Mouse (Mus musculus): ENCODE measurements around the gene Creb5. TPM values are rescaled to one million over a fixed set of nuclear protein-coding genes. Genes with fewer than 3 reads are reported as not detected.

Gene Creb5
- polyA plus RNA-seq, 1 experiment from 2014 or later, result 11.7 TPM

DNA sequence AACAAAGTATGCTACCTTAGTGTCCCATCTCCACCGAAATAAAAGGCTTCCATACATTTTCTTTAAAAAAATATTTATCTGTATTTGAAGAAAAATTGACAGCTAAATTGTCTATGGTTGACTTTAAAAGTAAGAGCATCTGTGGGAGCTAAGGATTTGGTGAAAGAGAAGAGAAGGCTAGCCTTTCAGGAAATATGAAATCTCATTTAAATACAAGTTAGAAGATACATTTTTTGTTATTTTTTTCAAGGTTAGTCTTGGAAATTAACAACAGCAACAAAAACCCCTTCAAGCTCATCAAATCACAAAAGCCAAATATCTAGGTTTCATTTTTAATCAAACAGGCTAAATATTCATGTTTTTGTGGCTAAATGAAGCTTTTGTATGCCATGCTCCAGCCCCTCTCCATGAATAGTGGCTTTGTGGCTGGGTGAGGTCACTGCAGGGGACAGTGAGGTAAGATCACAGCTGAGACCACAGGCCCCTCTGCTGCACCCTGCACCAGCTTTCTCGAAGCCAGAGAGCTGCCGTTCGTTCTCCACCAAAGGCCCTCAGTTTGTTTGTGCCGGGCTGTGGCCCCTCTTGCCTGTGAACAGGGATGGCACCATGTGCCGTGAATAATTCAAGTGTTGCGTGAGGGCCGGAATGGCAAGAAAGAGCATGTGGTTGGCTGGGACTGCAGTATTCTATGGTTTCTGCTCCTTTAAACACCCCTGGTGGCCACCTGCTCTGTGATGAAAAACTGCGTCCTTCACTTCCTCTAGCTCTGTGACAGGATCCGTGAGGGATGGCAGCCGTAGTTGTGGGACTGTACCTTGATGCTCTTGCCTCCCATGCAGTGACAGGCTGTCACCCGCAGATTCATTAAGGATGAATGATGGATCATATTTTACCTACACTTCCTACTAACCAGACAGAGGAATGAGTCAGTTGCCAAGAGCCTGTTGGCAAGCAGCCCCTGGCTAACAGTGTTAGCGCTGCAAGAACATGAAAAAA is 350.6 kb downstream of the Creb5 start:
- Histone ChIP-seq H3K27ac (replicated peaks; ENCODE audit: low read depth, low read length) (no peak overlapping the region), H3K4me2 (ENCODE audit: low read depth, low read length) (no peak overlapping the region)

DNA sequence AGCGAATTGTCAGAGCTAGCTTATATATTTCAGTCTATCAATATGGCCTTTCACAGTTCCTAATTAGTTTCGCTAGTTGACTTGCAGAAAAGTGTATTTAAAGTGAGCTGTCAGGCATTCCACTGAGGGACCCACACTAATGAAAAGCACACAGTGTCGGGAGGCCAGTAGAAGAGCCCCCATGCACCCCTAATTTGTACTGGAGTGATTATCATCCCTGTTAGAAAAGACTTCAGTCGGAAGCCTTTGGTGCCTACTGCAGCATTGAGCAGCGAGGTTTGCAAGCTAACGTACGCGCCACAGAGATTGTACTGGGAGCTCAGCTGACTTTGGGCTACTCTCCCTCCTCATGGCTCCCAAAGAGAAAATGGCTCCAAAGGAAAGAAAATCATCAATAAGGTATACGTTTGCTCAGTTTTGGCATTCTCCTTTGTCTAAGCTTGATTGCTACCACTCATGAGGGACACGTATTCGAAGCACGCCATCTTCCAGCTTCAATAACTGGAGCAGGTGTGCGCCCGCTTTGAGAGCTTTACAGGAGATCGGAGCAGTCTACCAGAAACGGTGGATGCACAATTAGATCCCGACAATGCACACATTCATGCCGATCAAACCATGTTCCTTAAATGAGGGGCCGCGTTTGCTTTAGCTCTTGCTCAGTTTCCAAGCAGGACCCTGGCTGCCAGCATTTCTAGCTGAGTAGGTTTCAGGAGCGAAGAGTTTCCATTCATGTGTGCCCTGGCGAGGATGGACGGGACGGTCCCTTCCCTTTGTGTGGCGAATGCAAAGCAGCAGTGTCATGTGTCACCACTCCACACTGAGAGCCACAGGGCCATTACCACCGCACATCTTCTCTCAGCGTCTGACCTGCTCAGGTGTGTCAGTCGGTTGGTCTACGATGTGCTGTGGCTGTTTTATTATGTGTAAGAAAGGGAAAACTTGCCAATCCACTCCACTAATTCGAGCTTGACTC is 354.8 kb downstream of the Creb5 start:
- Histone ChIP-seq H3K4me3 (ENCODE audit: low read depth, low read length) (no peak overlapping the region), H3K9ac (replicated peaks; ENCODE audit: low read length) (no peak overlapping the region), H3K36me3 (replicated peaks; ENCODE audit: control insufficient read depth, insufficient read depth, low read depth, low read length) (no peaks in the 10 kb centered on the region), H3K9me3 (replicated peaks; ENCODE audit: control insufficient read depth, low read length) (no peaks in the 10 kb centered on the region), H3K4me2 (ENCODE audit: low read depth, low read length) (no peak overlapping the region), H3K27me3 (ENCODE audit: control insufficient read depth, insufficient read depth, low read length) (no peaks in the 10 kb centered on the region), H3K27ac (replicated peaks; ENCODE audit: low read depth, low read length) (no peak overlapping the region), H3K4me1 (ENCODE audit: control insufficient read depth, insufficient read depth, low read length) (no peaks in the 10 kb centered on the region)
- 84% methylated on average over 30 of the region's 30 CpGs for WGBS
- ATAC-seq (replicated peaks; ENCODE audit: insufficient number of reproducible peaks, low FRiP score, low TSS enrichment, low read depth) (no peak), DNase-seq (ENCODE audit: low spot score) (no peak)

More for the DNA sequence above, 350.6 kb downstream of the Creb5 start:
- no peaks in the 10 kb centered on the region for H3K27me3 ChIP-seq (ENCODE audit: control insufficient read depth, insufficient read depth, low read length)
- H3K9me3 ChIP-seq (replicated peaks; ENCODE audit: control insufficient read depth, low read length), result no peaks in the 10 kb centered on the region
- DNase-seq (ENCODE audit: low spot score), result no peak
- 74% methylated on average over 13 of the region's 13 CpGs for WGBS
- H3K4me1 ChIP-seq (ENCODE audit: control insufficient read depth, insufficient read depth, low read length), result no peaks in the 10 kb centered on the region
- H3K4me3 ChIP-seq (ENCODE audit: low read depth, low read length), result no peak overlapping the region
- H3K9ac ChIP-seq (replicated peaks; ENCODE audit: low read length), result no peak overlapping the region
- ATAC-seq (replicated peaks; ENCODE audit: insufficient number of reproducible peaks, low FRiP score, low TSS enrichment, low read depth), result no peak
- H3K36me3 ChIP-seq (replicated peaks; ENCODE audit: control insufficient read depth, insufficient read depth, low read depth, low read length), result no peaks in the 10 kb centered on the region

- no peaks in the 10 kb centered on the region for H3K36me3 ChIP-seq (replicated peaks; ENCODE audit: control insufficient read depth, insufficient read depth, low read depth, low read length)
- no peak overlapping the region for H3K4me3 ChIP-seq (ENCODE audit: low read depth, low read length)
- ATAC-seq (replicated peaks; ENCODE audit: insufficient number of reproducible peaks, low FRiP score, low TSS enrichment, low read depth) (no peak), DNase-seq (ENCODE audit: low spot score) (no peak)
- H3K27me3 ChIP-seq (ENCODE audit: control insufficient read depth, insufficient read depth, low read length), result no peaks in the 10 kb centered on the region
- no peak overlapping the region for H3K27ac ChIP-seq (replicated peaks; ENCODE audit: low read depth, low read length)
- H3K9ac ChIP-seq (replicated peaks; ENCODE audit: low read length), result no peak overlapping the region
- H3K9me3 ChIP-seq (replicated peaks; ENCODE audit: control insufficient read depth, low read length), result no peaks in the 10 kb centered on the region
- WGBS, result 86% methylated on average over 7 of the region's 7 CpGs
- H3K4me2 ChIP-seq (ENCODE audit: low read depth, low read length), result no peak overlapping the region
- no peaks in the 10 kb centered on the region for H3K4me1 ChIP-seq (ENCODE audit: control insufficient read depth, insufficient read depth, low read length)
These were observed 355.8 kb downstream of the Creb5 start for GRCm38 (mm10) chr6:53642826-53643356.

DNA sequence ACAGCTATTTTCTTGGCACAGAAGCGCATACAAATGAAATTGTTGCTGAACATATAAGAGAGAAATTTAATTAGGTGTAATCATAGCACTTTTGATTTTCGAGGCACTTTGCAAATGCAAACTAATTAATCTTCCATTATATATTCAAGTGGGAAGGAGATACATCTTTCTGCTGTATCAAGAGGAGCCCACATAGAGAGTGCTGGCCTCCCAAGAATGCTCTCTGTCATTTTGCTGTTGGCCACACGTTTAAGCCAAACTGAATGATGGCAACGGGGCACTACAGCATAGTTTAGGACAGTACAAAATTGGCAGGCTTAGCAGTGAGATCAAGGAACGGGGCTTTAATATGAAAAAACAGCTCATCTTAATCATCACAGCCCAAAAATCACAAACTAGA is 356.4 kb downstream of the Creb5 start:
- H3K4me1 ChIP-seq (ENCODE audit: control insufficient read depth, insufficient read depth, low read length), result no peaks in the 10 kb centered on the region
- H3K27ac ChIP-seq (replicated peaks; ENCODE audit: low read depth, low read length), result no peak overlapping the region
- no peak overlapping the region for H3K9ac ChIP-seq (replicated peaks; ENCODE audit: low read length)
- no peak overlapping the region for H3K4me2 ChIP-seq (ENCODE audit: low read depth, low read length)
- WGBS, result 83% methylated on average over 5 of the region's 5 CpGs
- no peak for ATAC-seq (replicated peaks; ENCODE audit: insufficient number of reproducible peaks, low FRiP score, low TSS enrichment, low read depth)
- no peak overlapping the region for H3K4me3 ChIP-seq (ENCODE audit: low read depth, low read length)
- no peak for DNase-seq (ENCODE audit: low spot score)
- H3K36me3 ChIP-seq (replicated peaks; ENCODE audit: control insufficient read depth, insufficient read depth, low read depth, low read length), result no peaks in the 10 kb centered on the region
- no peaks in the 10 kb centered on the region for H3K27me3 ChIP-seq (ENCODE audit: control insufficient read depth, insufficient read depth, low read length)
- H3K9me3 ChIP-seq (replicated peaks; ENCODE audit: control insufficient read depth, low read length), result no peaks in the 10 kb centered on the region

DNA sequence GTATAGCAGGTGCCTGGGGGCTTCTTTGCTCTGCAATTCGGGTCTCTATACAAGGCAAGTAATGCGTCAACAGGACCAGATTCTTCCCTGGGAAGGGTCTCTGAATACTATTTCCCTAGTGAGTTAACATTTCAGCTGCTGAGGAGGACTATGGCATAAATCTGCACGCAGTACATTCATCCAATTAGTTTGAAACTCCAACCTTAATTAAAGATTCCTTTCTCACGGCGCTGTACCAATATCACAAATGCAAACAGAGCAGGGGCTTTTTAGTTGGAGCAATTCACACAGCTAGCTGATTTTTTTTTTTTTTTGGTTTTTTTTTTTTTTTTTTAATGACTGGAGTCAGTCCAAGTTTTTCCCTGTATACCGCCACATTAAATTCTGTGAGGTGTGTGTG is 357.0 kb downstream of the Creb5 start:
- DNase-seq (ENCODE audit: low spot score) (no peak), ATAC-seq (replicated peaks; ENCODE audit: insufficient number of reproducible peaks, low FRiP score, low TSS enrichment, low read depth) (no peak)
- no peak overlapping the region for H3K4me2 ChIP-seq (ENCODE audit: low read depth, low read length)
- H3K9ac ChIP-seq (replicated peaks; ENCODE audit: low read length), result no peak overlapping the region
- no peaks in the 10 kb centered on the region for H3K36me3 ChIP-seq (replicated peaks; ENCODE audit: control insufficient read depth, insufficient read depth, low read depth, low read length)
- H3K4me3 ChIP-seq (ENCODE audit: low read depth, low read length), result no peak overlapping the region
- no peaks in the 10 kb centered on the region for H3K9me3 ChIP-seq (replicated peaks; ENCODE audit: control insufficient read depth, low read length)
- no peaks in the 10 kb centered on the region for H3K27me3 ChIP-seq (ENCODE audit: control insufficient read depth, insufficient read depth, low read length)
- WGBS, result 83% methylated on average over 6 of the region's 6 CpGs
- no peak overlapping the region for H3K27ac ChIP-seq (replicated peaks; ENCODE audit: low read depth, low read length)
- H3K4me1 ChIP-seq (ENCODE audit: control insufficient read depth, insufficient read depth, low read length), result no peaks in the 10 kb centered on the region

GRCm38 (mm10) chr6:53644971-53645370 is 357.9 kb downstream of the Creb5 start:
- ATAC-seq (replicated peaks; ENCODE audit: insufficient number of reproducible peaks, low FRiP score, low TSS enrichment, low read depth) (no peak), DNase-seq (ENCODE audit: low spot score) (no peak)
- Histone ChIP-seq H3K4me2 (ENCODE audit: low read depth, low read length) (no peak overlapping the region), H3K4me3 (ENCODE audit: low read depth, low read length) (no peak overlapping the region), H3K27ac (replicated peaks; ENCODE audit: low read depth, low read length) (no peak overlapping the region), H3K4me1 (ENCODE audit: control insufficient read depth, insufficient read depth, low read length) (no peaks in the 10 kb centered on the region), H3K9me3 (replicated peaks; ENCODE audit: control insufficient read depth, low read length) (no peaks in the 10 kb centered on the region), H3K36me3 (replicated peaks; ENCODE audit: control insufficient read depth, insufficient read depth, low read depth, low read length) (no peaks in the 10 kb centered on the region), H3K9ac (replicated peaks; ENCODE audit: low read length) (no peak overlapping the region), H3K27me3 (ENCODE audit: control insufficient read depth, insufficient read depth, low read length) (no peaks in the 10 kb centered on the region)
- WGBS, result 89% methylated on average over 7 of the region's 7 CpGs

DNA sequence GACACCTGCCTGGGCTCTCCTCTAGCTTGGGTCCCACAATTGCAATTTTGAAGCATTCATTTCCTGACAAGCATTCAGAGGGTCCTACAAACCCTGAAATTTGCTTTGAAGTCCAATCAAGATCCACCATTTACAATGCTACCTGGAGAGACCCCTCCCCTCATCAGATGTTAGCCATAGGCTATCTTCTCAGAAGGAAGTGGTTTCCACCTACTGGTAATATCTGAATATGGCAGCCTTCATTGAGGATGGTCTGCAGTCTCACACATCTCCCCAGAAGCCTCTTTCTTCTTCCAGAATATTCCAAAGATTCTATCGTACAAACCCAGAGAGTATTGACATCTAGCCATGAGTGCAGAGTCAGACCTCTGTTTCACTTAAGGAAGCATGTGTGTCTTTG is 362.7 kb downstream of the Creb5 start:
- ATAC-seq (replicated peaks; ENCODE audit: insufficient number of reproducible peaks, low FRiP score, low TSS enrichment, low read depth) (no peak), DNase-seq (ENCODE audit: low spot score) (no peak)
- no peaks in the 10 kb centered on the region for H3K9me3 ChIP-seq (replicated peaks; ENCODE audit: control insufficient read depth, low read length)
- no peaks in the 10 kb centered on the region for H3K27me3 ChIP-seq (ENCODE audit: control insufficient read depth, insufficient read depth, low read length)
- H3K9ac ChIP-seq (replicated peaks; ENCODE audit: low read length), result no peak overlapping the region
- no peak overlapping the region for H3K27ac ChIP-seq (replicated peaks; ENCODE audit: low read depth, low read length)
- no peaks in the 10 kb centered on the region for H3K36me3 ChIP-seq (replicated peaks; ENCODE audit: control insufficient read depth, insufficient read depth, low read depth, low read length)
- WGBS, result 88% methylated on average over 1 of the region's 1 CpGs
- no peak overlapping the region for H3K4me2 ChIP-seq (ENCODE audit: low read depth, low read length)
- no peak overlapping the region for H3K4me3 ChIP-seq (ENCODE audit: low read depth, low read length)
- H3K4me1 ChIP-seq (ENCODE audit: control insufficient read depth, insufficient read depth, low read length), result no peaks in the 10 kb centered on the region
